Mouse (Mus musculus): ENCODE results near the gene Ltc4s.

DNA sequence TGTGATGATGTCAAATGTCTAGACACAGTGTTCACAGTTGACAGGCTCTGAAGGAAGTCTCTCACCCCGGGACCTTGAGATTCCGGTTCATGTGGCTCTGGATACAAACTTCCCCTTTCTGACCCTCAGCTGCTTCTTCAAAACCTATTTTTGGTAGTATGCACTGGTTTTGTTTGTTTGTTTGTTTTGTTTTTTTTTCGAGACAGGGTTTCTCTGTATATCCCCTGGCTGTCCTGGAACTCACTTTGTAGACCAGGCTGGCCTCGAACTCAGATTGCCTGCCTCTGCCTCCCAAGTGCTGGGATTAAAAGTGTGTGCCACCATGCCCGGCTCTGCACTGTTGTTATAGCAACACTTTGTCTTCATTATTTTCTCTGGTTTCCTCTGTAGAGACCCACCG lies 5.5 kb upstream of the Ltc4s start:
- TF ChIP-seq POLR2A (IDR thresholded peaks at IDR 0.05; ENCODE audit: extremely low read depth, insufficient read depth, low read length) (no peak), CTCF (IDR thresholded peaks at IDR 0.05; ENCODE audit: low read depth, low read length) (no peak)
